Mouse (Mus musculus) hematopoietic stem cell, adult 5-6 weeks (primary cell): ENCODE results near the gene Boc. TPM values are rescaled to one million over a fixed set of nuclear protein-coding genes. Genes with fewer than 3 reads are reported as not detected.
A peak's percentile ranks its signal among the peaks of the same experiment; 100 is the strongest.

Source experiments
- ATAC-seq, 2 experiments: fragments of 125-278 bp in 1 of 2; replicated peaks in 1 of 2; 2 replicates each; pipeline ENCODE4 v1.8.0; 2016 to 2017; ENCODE audit warnings: inconsistent platforms in 2 of 2, mild to moderate bottlenecking in 2 of 2, moderate number of reproducible peaks in 2 of 2, low read depth in 1 of 2, moderate TSS enrichment in 1 of 2; ENCODE audit not compliant: low FRiP score in 2 of 2, poor library complexity in 2 of 2, severe bottlenecking in 2 of 2, insufficient read depth in 1 of 2, low TSS enrichment in 1 of 2
- total RNA-seq: library from RNA; stranded (forward); fragments of 172-1452, 232-1000 nt; gene quantifications from 2 replicates; pipeline ENCODE4 v1.2.3, GENCODE M21; 2017

Boc gene
- total RNA-seq, 1 experiment from 2014 or later, result 0.30 TPM

DNA sequence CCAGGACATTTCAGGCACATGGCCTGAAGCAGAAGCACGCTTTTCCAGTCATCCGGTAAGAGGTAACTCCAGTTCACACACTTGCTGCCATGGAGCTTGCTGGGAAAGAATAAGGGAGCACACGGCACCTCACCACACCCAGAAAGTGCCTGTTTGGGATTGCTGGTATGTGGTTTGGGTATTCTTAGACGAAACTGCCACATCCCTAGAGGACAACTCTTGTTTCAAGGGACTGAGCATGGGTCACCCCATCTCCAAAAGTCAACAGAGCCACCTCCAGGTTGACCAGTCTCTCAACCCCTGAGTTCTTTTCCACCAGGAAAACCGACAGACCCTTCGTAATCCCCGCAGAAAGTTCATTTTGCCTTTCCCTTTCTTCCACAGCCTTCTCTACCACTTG, 1.6 kb downstream of the Boc start:
- ATAC-seq, result no peak

DNA sequence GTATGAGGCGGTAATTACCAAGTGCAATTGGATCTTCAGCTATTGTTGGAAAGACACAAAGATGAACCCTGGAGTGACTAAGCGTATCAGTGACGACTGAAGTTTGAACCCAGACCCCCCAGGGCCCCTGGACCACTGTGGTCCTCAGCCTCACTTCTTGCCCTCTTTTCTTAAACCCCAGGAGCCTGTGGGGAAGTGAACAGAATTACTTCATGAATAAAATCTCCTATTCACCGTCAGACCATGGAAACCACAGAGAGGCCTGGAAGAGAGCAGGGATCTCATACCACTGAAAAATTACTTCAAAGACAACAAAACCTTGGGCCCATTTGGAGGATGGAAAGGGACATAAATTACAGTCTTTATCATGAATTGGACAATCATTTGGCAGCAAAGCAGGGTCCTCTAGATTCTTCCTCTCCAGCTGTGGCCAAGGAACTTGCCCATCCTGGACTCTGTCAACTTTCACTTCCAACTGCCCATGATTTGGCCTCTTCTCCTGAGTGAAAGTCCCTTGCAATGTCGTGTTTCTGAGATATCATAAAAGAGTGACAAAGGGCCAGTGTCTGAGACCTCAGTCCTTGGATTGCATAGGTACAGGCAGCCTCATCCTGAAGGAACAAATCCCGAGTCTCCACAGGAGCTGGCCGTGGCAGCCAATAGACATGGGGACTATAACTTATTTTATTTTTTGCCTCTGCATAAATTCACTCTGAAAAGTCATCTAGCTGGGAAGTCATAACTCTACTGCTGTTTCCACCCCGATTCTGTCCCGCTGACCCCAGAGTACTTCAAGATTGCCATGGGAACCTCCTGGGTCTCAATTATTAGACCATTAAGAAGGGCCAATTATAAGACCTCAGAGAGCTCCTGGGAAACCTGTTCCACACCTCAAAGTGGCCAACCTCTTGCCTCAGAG, 2.6 kb downstream of the Boc start:
- no peak for ATAC-seq

DNA sequence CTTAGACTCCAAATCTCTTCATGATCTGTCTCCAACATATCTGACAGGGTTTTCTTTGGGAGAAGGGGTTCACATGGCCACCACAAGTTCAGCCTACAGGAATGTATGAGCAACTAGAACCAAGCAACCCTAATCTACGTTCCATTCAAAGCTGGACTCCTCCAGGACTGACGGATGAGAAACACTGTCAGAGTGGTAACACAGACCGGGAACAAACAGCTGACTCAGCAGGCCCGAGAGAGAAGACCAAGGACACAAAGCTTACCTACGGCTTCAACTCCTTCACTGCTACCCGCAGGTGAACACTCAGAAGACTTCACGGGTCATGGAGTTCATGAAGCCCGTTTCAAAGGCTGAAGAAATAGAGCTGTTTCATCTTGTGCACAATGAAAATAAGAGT, 4.8 kb downstream of the Boc start:
- no peak for ATAC-seq

DNA sequence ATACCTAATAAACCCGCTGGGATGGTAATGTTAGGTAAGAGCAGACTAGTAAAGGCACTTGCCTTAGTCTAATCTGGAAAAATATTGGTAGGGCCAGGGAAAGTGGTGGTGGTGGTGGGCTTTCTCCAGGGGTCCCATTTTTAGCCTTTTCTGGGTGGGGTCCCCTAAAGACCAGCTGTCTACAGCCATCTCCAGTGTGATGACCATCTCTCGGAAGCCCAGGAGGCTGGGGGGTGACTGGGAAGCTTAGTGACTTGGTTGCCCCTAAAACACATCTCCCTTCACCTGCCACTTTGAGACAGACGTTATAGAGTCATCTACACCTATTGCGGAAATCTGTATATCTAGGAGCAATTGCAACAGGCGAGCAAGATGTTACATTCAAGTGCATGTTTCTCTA, 6.0 kb downstream of the Boc start:
- ATAC-seq, result no peak

DNA sequence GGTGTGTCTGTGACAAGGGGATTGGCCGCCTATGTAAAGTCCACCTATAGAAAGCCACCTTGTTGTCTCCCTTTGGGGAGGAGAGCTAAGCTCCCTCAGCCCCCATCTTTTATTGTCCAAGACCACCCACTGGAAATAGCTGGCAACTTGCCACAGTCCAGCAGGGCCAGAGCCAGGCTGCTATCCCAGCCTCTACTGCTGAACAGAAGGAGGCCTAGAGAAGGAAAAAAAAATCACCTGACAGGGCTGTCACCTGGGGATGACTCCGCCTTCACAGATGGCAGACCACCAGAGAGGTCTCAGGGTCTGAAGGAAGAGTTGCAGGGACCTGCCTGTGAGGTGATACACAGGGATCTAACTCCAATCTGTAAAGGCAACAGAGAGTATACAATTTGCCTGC, 6.7 kb downstream of the Boc start:
- no peak for ATAC-seq

DNA sequence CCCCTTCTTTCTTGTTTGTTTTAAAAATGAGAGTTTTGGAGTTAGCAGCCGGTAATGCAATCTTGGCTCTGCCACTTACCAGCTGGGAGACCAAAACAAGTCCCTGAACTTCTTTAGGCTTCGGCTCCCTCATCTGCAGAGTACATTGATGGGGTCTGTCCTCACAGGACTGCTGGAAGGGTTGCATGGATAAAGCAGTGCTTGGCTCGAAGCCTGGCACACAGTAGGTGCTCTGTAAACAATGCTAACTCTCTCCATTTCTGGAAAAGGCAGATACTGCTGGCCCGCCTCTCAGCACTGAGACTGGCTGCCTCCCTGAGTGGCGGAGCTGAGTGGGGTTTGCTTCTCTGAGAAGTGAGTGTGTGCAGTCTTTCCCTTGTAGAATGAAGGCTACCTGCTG, 7.2 kb downstream of the Boc start:
- no peak for ATAC-seq

DNA sequence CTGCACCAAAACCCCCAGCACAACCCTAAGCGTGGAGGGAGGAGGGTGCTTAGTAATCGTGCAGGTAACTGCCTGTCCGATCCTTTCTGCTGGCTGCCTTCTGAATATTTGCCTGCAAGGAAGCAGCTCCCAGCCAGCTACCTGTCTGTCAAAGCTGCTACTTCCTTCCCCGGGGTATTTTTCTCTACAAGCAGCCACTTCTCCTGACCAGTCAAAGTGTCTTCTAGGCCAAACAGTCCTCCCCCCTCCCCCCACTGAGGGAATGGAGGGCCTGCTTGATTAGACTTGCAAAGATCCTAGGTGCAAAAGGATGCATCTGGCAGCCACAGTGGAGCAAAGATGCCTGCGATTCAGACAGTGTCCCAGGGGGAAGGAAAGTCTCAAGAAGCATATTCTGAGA, 7.9 kb downstream of the Boc start:
- no peak for ATAC-seq

DNA sequence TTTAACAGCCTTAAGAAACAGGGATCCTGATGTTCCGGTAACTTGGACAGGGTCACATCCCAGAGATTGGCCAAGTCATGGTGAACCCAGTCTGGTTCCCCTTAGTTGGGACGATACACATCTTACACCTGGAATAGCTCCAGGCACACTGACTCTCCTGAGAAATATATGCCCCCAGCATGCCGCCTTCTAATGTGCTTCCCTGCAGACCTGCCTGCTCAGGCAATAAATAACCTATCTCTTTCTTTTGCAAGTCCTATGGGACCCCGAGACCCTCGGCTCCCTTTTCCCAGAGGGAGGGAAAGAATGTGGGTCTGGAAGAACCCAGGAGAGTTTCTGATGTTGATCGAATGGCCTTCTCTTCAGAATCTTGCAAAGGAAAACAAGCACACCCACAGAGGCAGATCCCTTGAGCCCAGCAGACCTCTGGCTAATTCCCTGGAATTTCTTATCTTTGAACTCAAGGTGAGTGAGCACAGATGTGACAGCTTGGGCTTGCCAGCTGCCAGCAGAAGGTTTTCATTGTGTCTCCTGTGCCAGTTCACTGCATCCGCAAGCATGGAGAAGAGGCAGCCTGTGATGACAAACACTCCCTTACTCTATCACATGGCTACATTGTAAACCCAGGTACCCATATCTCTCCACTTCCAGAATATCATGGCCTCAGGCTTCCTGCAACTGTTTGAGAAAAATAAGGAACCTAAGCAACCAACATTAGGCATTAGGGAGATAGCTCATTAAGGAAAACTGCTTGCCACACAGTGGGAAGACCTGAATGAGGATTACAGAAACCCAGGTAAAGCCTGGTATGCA, 8.6 kb downstream of the Boc start:
- no peak for ATAC-seq

DNA sequence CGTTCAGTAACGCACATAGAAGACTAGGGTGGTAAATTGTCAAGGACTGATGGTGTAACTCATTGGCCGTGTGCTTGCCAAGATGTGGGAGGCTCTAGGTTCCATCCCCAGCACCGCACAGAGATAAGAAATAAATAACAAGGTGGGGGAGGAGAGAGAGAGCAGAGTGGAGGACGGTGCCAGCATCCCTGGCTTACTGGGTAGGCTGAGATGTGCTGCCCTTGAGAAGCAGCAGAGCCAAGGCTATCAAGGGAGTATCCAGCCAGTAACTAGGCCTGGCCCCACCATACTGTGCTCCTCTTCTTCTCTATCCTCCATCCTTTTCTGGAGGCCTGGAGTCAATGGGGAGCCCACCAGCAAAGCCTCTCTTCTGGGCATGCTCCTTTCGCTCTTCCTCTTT, 9.3 kb downstream of the Boc start:
- ATAC-seq, result no peak

DNA sequence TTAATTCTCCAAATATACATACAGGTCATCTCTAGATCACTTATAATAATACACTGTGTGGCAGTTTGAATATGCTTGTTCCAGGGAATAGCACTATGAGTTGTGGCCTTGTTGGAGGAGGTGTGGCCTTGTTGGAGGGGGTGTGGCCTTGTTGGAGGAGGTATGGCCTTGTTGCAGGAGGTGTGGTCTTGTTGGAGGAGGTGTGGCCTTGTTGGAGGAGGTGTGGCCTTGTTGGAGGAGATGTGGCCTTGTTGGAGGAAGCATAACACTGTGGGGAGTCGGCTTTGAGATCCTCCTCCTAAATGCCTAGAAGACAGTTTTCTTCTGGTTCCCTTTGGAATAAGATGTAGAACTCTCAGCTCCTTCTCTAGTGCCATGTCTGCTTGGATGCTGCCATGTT, 10.7 kb downstream of the Boc start:
- ATAC-seq, result no peak

DNA sequence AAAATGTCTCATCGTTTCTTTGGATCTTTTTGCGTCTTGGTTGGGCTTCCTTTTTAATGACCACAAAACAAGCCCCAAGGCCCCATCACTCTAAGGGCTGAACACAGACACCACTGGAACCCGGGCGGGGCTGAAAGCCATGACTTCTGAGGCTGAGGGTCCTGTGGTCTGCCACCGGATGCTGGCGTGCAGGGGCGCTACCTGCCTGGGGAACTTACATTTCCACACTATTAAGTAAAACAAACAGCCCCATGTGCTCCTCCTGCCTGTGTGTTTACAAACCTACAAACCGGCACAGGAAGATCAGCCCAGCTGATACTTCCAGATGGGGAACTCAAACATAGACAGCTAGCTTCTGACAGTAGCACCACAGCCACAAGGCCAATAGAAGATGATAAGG, 11.9 kb downstream of the Boc start:
- ATAC-seq, result peak; percentile 81 to 91

DNA sequence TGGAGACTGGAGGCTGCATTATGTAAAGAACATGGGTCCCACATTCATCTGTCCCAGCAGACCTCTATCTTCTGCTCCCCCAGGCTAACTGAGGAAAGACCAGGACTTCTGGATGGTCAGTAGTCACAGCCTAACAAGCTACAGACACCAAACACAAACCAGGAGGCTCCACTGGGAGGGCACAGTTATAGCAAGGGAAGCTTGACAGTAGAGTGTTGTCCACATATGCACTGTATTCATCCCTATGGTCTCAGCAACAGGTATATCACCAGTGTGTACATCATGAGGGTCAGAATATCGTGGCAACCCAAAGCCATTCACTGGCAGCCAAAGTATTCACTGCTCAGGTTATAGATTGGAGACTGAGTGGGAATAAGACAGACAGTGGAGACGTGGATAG, 12.8 kb downstream of the Boc start:
- no peak for ATAC-seq

DNA sequence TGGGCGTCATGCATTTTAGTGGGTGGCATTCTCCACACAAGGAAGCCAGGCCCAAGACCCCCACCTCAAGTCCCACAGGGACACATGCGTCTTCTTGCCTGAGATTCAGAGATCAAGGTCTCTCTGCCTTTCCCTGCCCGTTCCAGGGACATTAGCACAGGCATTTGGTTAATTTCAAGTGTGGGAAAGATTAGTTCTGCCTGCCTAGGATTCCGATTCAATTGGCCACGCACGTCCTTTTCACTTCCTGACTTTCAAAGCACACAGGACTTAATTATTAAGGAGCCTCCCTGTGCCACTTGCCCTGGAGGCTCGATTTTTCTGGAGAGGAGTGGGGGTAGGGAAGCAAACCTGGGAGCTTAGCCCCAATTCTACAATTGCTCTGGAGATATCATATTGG, 13.5 kb downstream of the Boc start:
- no peak for ATAC-seq

DNA sequence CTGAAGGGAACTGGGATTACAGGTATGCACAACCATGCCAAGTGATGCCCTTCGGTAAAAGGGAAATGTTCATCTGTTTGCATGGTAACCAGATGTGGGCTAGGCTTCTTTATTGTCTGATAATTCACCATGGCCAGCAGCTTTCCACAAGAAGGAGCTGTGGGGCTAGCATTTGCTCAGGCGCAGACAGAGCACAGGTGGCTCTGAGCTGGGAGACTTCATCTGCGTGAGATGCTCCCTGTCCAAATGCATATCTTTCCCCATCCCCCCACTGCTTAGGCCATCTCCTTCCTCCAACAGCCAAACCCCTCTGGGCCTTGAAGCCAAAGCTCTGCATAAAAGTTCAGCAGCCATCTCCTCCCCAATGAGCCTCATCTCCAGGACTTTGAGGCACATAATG, 15.6 kb downstream of the Boc start:
- no peak for ATAC-seq

DNA sequence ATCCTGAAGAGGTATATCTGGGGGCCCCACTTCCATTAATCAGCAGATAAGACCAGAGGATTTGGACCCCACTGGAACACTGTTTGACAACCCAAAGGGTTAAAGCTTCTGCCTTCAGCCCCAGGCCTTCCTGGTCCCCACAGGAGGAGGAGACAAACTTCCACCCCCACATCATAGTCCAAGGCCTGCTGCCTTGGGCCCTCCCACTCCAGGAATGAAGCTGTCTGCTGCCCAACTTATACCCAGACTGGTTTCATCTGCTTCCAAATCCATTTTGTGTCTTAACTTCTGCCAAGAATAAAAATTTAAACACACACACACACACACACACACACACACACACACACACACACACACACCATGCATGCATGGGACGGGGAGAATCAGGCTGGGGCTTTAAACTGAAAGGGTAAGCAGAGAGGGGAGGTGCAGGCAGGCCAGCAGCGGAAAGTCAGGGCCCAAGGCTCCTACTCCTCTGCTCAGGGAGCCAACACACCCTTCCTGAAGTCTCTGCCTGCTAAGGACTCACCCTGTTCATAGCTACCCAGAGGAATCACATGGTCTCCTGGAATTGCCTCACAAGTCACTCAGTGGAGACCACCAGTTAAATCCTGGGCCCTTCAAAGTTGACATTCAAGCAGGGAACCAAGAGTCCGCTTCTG, 16.5 kb downstream of the Boc start:
- ATAC-seq, result no peak

DNA sequence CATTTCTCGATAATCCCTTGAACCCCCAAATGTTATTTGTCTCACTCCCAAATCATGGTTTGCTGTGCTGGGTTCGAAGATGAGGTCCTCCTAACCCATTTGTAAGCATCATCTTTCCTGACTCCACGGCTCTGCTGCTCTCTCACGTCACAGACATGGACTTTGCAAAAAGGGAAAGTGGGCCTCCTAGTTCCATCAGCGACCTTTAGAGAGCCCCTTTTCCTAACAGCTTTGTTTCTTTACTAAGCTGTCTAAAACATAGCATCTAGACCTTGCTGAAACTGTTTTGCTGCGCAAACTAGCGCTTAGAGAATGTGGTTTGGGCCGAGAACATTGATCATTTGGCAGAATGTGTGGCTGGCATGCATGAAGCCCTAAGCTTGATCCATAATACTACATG, 19.1 kb downstream of the Boc start:
- no peak for ATAC-seq

DNA sequence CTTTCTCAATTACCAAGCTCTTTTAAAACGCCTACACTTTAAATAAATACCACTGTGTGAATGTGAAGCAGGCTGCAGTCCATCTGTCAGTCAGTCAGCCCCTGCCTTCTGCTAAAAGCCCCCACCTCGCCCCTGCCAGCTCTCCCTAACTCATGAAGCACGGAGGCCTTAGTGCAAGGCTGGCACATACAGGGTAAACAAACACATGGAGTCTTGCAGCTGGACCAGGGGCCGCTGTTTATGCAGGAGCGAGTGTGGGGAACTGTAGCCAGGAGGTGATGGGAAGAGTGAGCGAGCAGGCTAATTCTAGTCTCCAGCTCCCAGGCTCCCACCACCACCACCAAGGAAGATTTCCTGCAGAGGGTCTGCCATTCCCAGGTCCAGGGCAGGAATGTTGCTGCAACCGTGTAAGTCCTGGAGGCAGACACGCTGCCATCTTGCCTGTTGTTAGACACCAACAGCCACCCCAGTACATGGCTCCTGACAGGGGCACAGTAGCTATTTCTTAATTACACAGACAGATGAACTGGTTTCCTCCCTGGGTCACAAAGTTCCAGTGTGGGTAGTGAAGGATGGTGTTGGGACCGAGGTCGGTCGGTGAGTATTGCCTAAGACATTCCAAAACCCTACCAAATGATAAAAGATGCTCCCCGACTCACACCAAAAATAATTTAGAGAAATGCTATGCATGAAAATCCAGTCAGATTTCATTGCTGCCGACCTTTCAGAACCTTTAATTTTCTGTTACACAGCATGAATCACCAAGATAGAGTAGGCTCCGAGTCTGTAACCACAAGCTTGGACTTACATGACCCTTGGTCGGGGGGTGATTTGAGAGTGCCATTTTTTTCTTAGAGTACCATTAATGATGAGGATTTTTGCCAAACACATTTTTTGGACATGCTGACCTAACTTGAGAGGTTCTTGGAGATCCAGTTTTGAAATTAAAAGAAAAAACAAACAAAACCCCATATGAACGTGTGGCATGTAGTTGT, 20.0 kb downstream of the Boc start:
- ATAC-seq, result no peak
